Mouse (Mus musculus) lung, postnatal 0 days (tissue): ENCODE results near the gene Pacsin1. TPM values are rescaled to one million over a fixed set of nuclear protein-coding genes. Genes with fewer than 3 reads are reported as not detected.

Experiments used
- ATAC-seq: fragments of 200-750 bp; cut with Nextera tagmentation; 2 replicates; pipeline ENCODE4 v1.8.0; 2017; ENCODE audit warnings: moderate library complexity
- DNase-seq: peaks from one replicate; pipeline ENCODE4 v3.0.0-alpha.2; 2016; ENCODE audit warnings: low spot score
- H3K27ac ChIP-seq: fragments of 300-500 bp; sonication (generic); 2 replicates; pipeline ENCODE4 v1.5.1; 2014; ENCODE audit warnings: antibody characterized with exemption, mild to moderate bottlenecking, low read length, mixed read lengths
- H3K27me3 ChIP-seq: fragments of 300-500 bp; sonication (generic); replicated peaks from 2 replicates; pipeline ENCODE4 v1.6.1; 2014; ENCODE audit warnings: low read length, mixed read lengths; ENCODE audit not compliant: insufficient read depth
- H3K36me3 ChIP-seq: fragments of 300-500 bp; sonication (generic); 2 replicates; pipeline ENCODE4 v1.6.1; 2014; ENCODE audit warnings: low read length, mixed read lengths; ENCODE audit not compliant: insufficient read depth
- H3K4me1 ChIP-seq: fragments of 300-500 bp; sonication (generic); 2 replicates; pipeline ENCODE4 v1.6.1; 2014; ENCODE audit warnings: antibody characterized with exemption, low read depth, low read length, mixed read lengths; ENCODE audit not compliant: insufficient read depth
- H3K4me2 ChIP-seq: fragments of 300-500 bp; sonication (generic); replicated peaks from 2 replicates; pipeline ENCODE4 v1.6.1; 2014; ENCODE audit warnings: low read depth, mild to moderate bottlenecking, low read length, moderate library complexity, mixed read lengths
- H3K4me3 ChIP-seq: fragments of 300-500 bp; sonication (generic); 2 replicates; pipeline ENCODE4 v1.5.1; 2014; ENCODE audit warnings: low read depth, low read length
- H3K9ac ChIP-seq: fragments of 300-500 bp; sonication (generic); replicated peaks from 2 replicates; pipeline ENCODE4 v1.6.1; 2014; ENCODE audit warnings: low read depth, mild to moderate bottlenecking
- H3K9me3 ChIP-seq: fragments of 300-500 bp; sonication (generic); 2 replicates; pipeline ENCODE4 v1.6.1; 2016; ENCODE audit warnings: low read length, mixed read lengths
- CTCF ChIP-seq: IDR thresholded peaks from 2 replicates; pipeline ENCODE4 v1.5.1; 2016; ENCODE audit warnings: antibody characterized with exemption, mild to moderate bottlenecking
- EP300 ChIP-seq: IDR thresholded peaks from 2 replicates; pipeline ENCODE4 v1.6.1; 2016; ENCODE audit warnings: antibody characterized with exemption, mild to moderate bottlenecking, control low read depth
- WGBS: fragments of 180-500 bp; shearing (Covaris S2); extraction: QIAGEN DNeasy Blood & Tissue Kit; methylation state at CpG from one replicate; pipeline ENCODE4 v1.1.7; 2014; 5-methylcytosine and 5-hydroxymethylcytosine counted together
- polyA plus RNA-seq: library from polyadenylated mRNA; unstranded; fragments of >200 nt; fragmentation: Nextera tagmentation; extraction: Ambion mirVana; gene quantifications from 2 replicates; pipeline ENCODE4 v1.2.1, GENCODE M21; 2015

The Pacsin1 gene
- polyA plus RNA-seq, 1 experiment from 2014 or later: 0.70 TPM

DNA sequence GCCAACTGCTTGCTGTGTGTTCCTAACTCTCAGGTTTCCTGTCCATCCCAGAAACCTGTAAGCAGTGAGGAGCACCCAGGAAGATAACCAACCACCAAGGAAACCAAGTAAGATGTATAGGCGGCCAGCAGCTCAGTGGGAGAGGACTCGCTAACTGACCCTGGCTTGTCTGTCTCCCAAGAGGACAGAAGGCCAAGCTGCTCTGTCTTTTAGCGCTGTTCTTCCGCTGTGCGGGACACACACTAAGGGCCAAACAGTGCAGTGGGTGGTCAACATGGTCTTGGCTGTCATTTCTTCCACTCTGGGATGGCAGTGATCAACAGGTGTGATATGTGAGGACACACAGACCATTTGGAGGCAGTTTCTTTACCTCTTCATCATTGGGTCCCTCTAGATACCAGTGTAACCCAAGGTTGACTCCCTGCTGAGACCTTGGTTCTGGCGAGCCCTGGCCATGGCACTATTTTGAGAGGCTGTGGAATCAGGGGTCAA lies 95.2 kb downstream of the Pacsin1 start:
- H3K27me3 ChIP-seq: no peaks in the 10 kb centered on the region
- DNase-seq: no peak
- H3K9ac ChIP-seq: no peak overlapping the region
- no peak overlapping the region for H3K4me2 ChIP-seq
- 89% methylated on average over 6 of the region's 6 CpGs for WGBS
- no peak for ATAC-seq
- H3K27ac ChIP-seq: no peak overlapping the region
- H3K4me3 ChIP-seq: no peak overlapping the region
- TF ChIP-seq CTCF: no peak
- no peak for TF ChIP-seq EP300
- H3K4me1 ChIP-seq: no peaks in the 10 kb centered on the region
- no peaks in the 10 kb centered on the region for H3K36me3 ChIP-seq
- H3K9me3 ChIP-seq: no peaks in the 10 kb centered on the region

DNA sequence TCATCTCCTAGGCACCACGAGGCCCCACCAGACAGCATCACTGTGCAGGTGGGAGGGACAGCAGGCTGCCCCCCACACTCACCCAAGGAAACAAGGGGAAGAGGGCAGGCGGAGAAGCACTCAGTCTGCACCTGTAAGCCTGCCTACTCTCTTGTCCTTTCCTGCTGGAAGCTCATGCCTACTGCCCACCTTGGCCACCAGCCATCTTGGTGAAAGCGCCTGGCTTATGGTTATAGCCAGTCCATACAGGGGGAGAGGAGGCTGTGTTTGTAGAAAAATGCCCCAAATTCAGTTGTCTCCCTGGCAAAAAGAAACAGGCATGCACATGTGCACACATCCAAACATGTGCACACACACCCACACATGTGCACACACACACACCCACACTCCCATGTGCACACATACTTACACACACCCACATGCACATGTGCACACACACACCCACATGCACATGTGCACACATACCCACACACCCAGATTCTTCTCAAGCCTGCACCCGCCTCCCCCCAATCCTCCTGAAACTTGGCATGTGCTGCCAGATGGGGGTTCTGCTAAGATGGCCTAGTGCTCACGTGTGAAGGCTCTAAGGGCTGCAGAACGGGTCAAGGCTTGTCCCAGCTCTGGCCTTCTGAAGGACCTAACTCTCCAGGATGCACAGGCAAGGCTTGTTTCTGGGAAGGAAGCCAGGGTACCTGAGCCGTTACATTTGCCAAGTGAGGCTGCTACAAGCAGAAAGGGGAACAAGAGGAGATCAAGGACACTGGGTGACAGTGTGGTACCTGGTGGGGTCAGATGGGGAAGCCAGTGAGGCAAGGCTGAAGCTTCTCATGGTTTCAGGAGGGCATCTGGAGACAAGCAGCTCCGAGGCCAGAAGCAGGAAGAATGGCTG lies 96.2 kb downstream of the Pacsin1 start:
- peak; percentile 31 for DNase-seq
- Histone ChIP-seq H3K27me3 (no peaks in the 10 kb centered on the region), H3K4me1 (no peaks in the 10 kb centered on the region), H3K9me3 (no peaks in the 10 kb centered on the region), H3K4me3 (no peak overlapping the region), H3K36me3 (no peaks in the 10 kb centered on the region), H3K9ac (no peak overlapping the region), H3K4me2 (no peak overlapping the region), H3K27ac (no peak overlapping the region)
- ATAC-seq: peak; percentile 47
- TF ChIP-seq EP300 (no peak), CTCF (no peak)
- 76% methylated on average over 8 of the region's 8 CpGs for WGBS

DNA sequence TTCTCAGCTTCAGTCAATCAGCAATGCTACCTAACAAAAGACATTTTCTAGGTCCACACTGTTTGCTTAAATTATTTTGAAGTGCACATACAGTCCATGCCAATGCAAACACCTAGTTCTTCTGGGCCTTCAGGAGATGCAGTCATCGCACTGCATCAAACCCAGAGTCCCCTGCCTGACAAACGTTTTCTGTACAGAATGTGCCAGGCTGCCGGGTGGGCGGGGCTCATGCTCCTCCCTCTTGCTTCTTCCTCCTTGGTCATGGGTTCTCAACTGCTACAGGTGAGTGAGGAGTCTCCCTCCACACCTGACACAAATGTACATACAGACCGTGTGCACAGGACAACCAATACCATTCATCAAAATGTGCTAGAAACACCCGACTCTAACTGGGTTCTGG lies 104.9 kb downstream of the Pacsin1 start:
- Histone ChIP-seq H3K36me3 (no peaks in the 10 kb centered on the region), H3K27me3 (no peaks in the 10 kb centered on the region), H3K4me1 (no peaks in the 10 kb centered on the region), H3K27ac (peak overlapping the region; percentile 52; the same call in 1 of the 2 replicates), H3K4me3 (no peak overlapping the region), H3K9ac (no peak overlapping the region), H3K4me2 (no peak overlapping the region), H3K9me3 (no peaks in the 10 kb centered on the region)
- 47% methylated on average over 6 of the region's 6 CpGs for WGBS
- ATAC-seq (peak; percentile 83), DNase-seq (peak; percentile 85)
- TF ChIP-seq EP300 (peak; percentile 71), CTCF (no peak)

Other genes starting within 250 kb of the Pacsin1 start
- not detected in 2 replicates for gene Grm4, start 134.1 kb upstream of the Pacsin1 start, polyA plus RNA-seq
- 41.2 and 50.6 TPM in 2 replicates for gene Hmga1, start 99.0 kb upstream of the Pacsin1 start, polyA plus RNA-seq
- gene AI413582, start 89.8 kb upstream of the Pacsin1 start, polyA plus RNA-seq: 30.8 and 38.6 TPM in 2 replicates
- gene Nudt3, start 32.0 kb upstream of the Pacsin1 start, polyA plus RNA-seq: 47.6 and 54.1 TPM in 2 replicates
- not detected in 2 replicates for gene RPS10-NUDT3, start 20.3 kb upstream of the Pacsin1 start, polyA plus RNA-seq
- 627 and 659 TPM in 2 replicates for gene Rps10, start 18.8 kb upstream of the Pacsin1 start, polyA plus RNA-seq
- gene Spdef, start 73.4 kb downstream of the Pacsin1 start, polyA plus RNA-seq: 1.0 and 1.2 TPM in 2 replicates
- 17.6 and 20.3 TPM in 2 replicates for gene D17Wsu92e, start 165.1 kb downstream of the Pacsin1 start, polyA plus RNA-seq
- gene Snrpc, start 182.6 kb downstream of the Pacsin1 start, polyA plus RNA-seq: 172 and 185 TPM in 2 replicates
- 1.5 and 1.6 TPM in 2 replicates for gene Uhrf1bp1, start 200.9 kb downstream of the Pacsin1 start, polyA plus RNA-seq